Mouse (Mus musculus): ENCODE data around the gene Ralgps1.

GRCm38 (mm10) chr2:33371648-33372408, 542 bp upstream of the Ralgps1 start:
- TF ChIP-seq POLR2A (IDR thresholded peaks at IDR 0.05; ENCODE audit: borderline replicate concordance, control insufficient read depth, low read depth, low read length) (no peak), CTCF (IDR thresholded peaks at IDR 0.05; ENCODE audit: control insufficient read depth, insufficient read depth, low read length) (no peak)
